Mouse (Mus musculus): ENCODE data around the gene Olfr221.

DNA sequence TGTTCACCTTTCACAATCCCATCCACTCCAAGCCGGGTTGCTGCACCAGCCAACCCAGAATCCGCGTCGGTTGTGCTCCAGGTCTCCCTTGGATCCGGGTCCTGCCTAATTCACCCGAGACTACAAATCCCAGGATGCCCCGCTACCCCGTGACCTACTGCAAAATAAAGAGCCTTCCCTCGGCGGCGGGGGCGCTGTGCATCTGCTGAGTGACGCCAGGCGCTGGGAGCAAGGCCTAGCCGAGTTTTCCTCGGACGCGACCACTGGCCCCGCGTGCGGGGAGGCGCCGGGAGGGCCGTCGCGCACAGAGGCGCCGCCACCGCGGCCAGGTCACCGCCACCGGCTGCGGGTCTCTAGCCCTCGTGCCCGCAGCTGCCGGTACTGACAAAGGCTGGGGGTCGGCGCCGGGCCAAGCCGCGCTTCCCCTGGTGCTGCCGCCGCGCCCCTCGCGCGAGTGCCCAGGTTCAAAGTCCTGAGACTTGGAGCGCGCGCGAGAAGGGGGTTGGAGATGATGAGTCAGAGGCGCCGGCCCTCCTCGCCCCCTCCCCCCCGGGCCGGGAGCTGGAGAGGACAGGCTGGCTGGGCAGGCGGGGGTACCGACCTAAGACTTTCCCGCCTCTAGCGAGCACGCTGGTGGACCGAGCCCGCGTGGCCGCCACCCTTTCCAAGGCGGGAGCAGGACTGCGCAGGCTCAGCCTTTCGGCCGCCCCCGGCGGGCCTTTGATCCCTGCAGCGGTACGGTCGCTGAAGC, 22.5 kb downstream of the Olfr221 start:
- TF ChIP-seq GATA1 (IDR thresholded peaks at IDR 0.05; ENCODE audit: borderline replicate concordance, low read length), result no peak
- no peak for TF ChIP-seq FLI1 (IDR thresholded peaks at IDR 0.05; ENCODE audit: low read length)

All from megakaryocyte, embryonic 14.5 days (primary cell).